Mouse (Mus musculus): ENCODE data around the gene Cdkn2d.

GRCm38 (mm10) chr9:21276307-21276706 is 14.9 kb downstream of the Cdkn2d start:
- TF ChIP-seq CTCF (IDR thresholded peaks at IDR 0.05; ENCODE audit: low read depth) (no peak), EP300 (IDR thresholded peaks at IDR 0.05; ENCODE audit: low read depth) (no peak)

Data from liver, postnatal 0 days (tissue).